Mouse (Mus musculus) CH12.LX (cell line): Measurements from ENCODE around the gene Cnn2. TPM values are rescaled to one million over a fixed set of nuclear protein-coding genes. Genes with fewer than 3 reads are reported as not detected.

Experiments used
- DNase-seq: peaks from one replicate; pipeline ENCODE4 v3.0.0-alpha.2; 2013; ENCODE audit errors: extremely low read depth
- H3K27ac ChIP-seq: 2 replicates; pipeline ENCODE4 v1.5.1; 2012; ENCODE audit warnings: low read depth, mild to moderate bottlenecking, control low read depth, moderate library complexity; ENCODE audit not compliant: insufficient read depth
- H3K27me3 ChIP-seq: replicated peaks from 2 replicates; pipeline ENCODE3; 2012; ENCODE audit warnings: inconsistent platforms
- H3K36me3 ChIP-seq, 2 experiments: replicated peaks in 1 of 2; 2 replicates each; pipeline versions ENCODE3 to v1.6.1; 2012; ENCODE audit warnings: inconsistent platforms in 1 of 2, low read length in 1 of 2, mild to moderate bottlenecking in 1 of 2, mixed read lengths in 1 of 2, moderate library complexity in 1 of 2; ENCODE audit not compliant: control insufficient read depth in 1 of 2, insufficient read depth in 1 of 2
- H3K4me1 ChIP-seq, 2 experiments: 2 replicates each; pipeline ENCODE4 v1.6.1; 2012; ENCODE audit warnings: inconsistent platforms in 1 of 2, moderate library complexity in 1 of 2; ENCODE audit not compliant: insufficient read depth in 2 of 2, control insufficient read depth in 1 of 2
- H3K4me2 ChIP-seq: 2 replicates; pipeline ENCODE4 v1.6.1; 2012; ENCODE audit warnings: low read depth, mild to moderate bottlenecking, control low read depth; ENCODE audit not compliant: poor library complexity, insufficient read depth, severe bottlenecking
- H3K4me3 ChIP-seq, 3 experiments: fragments of 150-350 bp in 1 of 3; sonication (generic) in 1 of 3; replicated peaks in 1 of 3; 2 replicates each; pipeline versions ENCODE3 to v1.5.1; 2011 to 2012; ENCODE audit warnings: low read depth in 2 of 3, low read length in 2 of 3, mild to moderate bottlenecking in 2 of 3, moderate library complexity in 2 of 3, control low read depth in 1 of 3, improper control_type of control experiment in 1 of 3, inconsistent platforms in 1 of 3, mixed read lengths in 1 of 3; ENCODE audit not compliant: poor library complexity in 1 of 3
- H3K79me2 ChIP-seq: replicated peaks from 2 replicates; pipeline ENCODE4 v1.6.1; 2012; ENCODE audit warnings: mild to moderate bottlenecking, moderate library complexity; ENCODE audit not compliant: control insufficient read depth, poor library complexity, insufficient read depth, severe bottlenecking; ENCODE audit errors: extremely low read depth
- H3K9ac ChIP-seq: 2 replicates; pipeline ENCODE4 v1.6.1; 2012; ENCODE audit warnings: low read depth, mild to moderate bottlenecking, control low read depth, moderate library complexity; ENCODE audit not compliant: insufficient read depth
- H3K9me3 ChIP-seq: replicated peaks from 2 replicates; pipeline ENCODE3; 2012; ENCODE audit warnings: low read length, inconsistent platforms, mixed read lengths
- CHD1 ChIP-seq: IDR thresholded peaks from 2 replicates; pipeline ENCODE4 v1.6.1; 2012; ENCODE audit warnings: low read depth, low read length, improper control_type of control experiment, inconsistent platforms
- E2F4 ChIP-seq: IDR thresholded peaks from 2 replicates; pipeline ENCODE4 v1.6.1; 2011; ENCODE audit warnings: low read depth, low read length, improper control_type of control experiment; ENCODE audit not compliant: insufficient replicate concordance
- HCFC1 ChIP-seq: IDR thresholded peaks from 2 replicates; pipeline ENCODE4 v1.6.1; 2012; ENCODE audit warnings: low read depth, mild to moderate bottlenecking, inconsistent platforms, low read length, improper control_type of control experiment
- IRF4 ChIP-seq: IDR thresholded peaks from 2 replicates; pipeline ENCODE4 v1.6.1; 2014; ENCODE audit warnings: low read depth, mild to moderate bottlenecking, inconsistent platforms, low read length, improper control_type of control experiment
- JUND ChIP-seq: conservative IDR thresholded peaks from 2 replicates; pipeline ENCODE4 v1.6.1; 2011; ENCODE audit warnings: low read depth, low read length, improper control_type of control experiment
- MAX ChIP-seq: IDR thresholded peaks from 2 replicates; pipeline ENCODE4 v1.6.1; 2011; ENCODE audit warnings: low read length, improper control_type of control experiment
- MAZ ChIP-seq: IDR thresholded peaks from 2 replicates; pipeline ENCODE4 v1.6.1; 2012; ENCODE audit warnings: low read depth, mild to moderate bottlenecking, inconsistent platforms, low read length, improper control_type of control experiment, moderate library complexity
- MEF2A ChIP-seq: IDR thresholded peaks from 2 replicates; pipeline ENCODE4 v1.6.1; 2014; ENCODE audit warnings: low read depth, mild to moderate bottlenecking, inconsistent platforms, low read length, improper control_type of control experiment, borderline replicate concordance
- MXI1 ChIP-seq: IDR thresholded peaks from 2 replicates; pipeline ENCODE4 v1.6.1; 2011; ENCODE audit warnings: mild to moderate bottlenecking, low read depth, low read length, improper control_type of control experiment
- MYC ChIP-seq: IDR thresholded peaks from 2 replicates; pipeline ENCODE4 v1.6.1; 2011; ENCODE audit warnings: low read depth, mild to moderate bottlenecking, improper control_type of control experiment, low read length
- NELFE ChIP-seq: IDR thresholded peaks from 2 replicates; pipeline ENCODE4 v1.6.1; 2011; ENCODE audit warnings: low read depth, low read length, improper control_type of control experiment
- POLR2A ChIP-seq: IDR thresholded peaks from 2 replicates; pipeline ENCODE4 v1.6.1; 2011; ENCODE audit warnings: low read depth, mild to moderate bottlenecking, improper control_type of control experiment, low read length
- SIN3A ChIP-seq: IDR thresholded peaks from 2 replicates; pipeline ENCODE4 v1.6.1; 2012; ENCODE audit warnings: low read length, improper control_type of control experiment, inconsistent platforms
- SMC3 ChIP-seq: IDR thresholded peaks from 2 replicates; pipeline ENCODE4 v1.6.1; 2011; ENCODE audit warnings: low read depth, low read length, improper control_type of control experiment
- TCF12 ChIP-seq: IDR thresholded peaks from 2 replicates; pipeline ENCODE4 v1.6.1; 2014; ENCODE audit warnings: low read depth, mild to moderate bottlenecking, inconsistent platforms, low read length, improper control_type of control experiment
- UBTF ChIP-seq: IDR thresholded peaks from 2 replicates; pipeline ENCODE4 v1.6.1; 2012; ENCODE audit warnings: low read depth, mild to moderate bottlenecking, inconsistent platforms, low read length, improper control_type of control experiment, moderate library complexity
- ZC3H11A ChIP-seq: IDR thresholded peaks from 2 replicates; pipeline ENCODE4 v1.6.1; 2012; ENCODE audit warnings: low read depth, mild to moderate bottlenecking, inconsistent platforms, low read length, improper control_type of control experiment
- ZKSCAN1 ChIP-seq: IDR thresholded peaks from 2 replicates; pipeline ENCODE4 v1.6.1; 2012; ENCODE audit warnings: low read depth, inconsistent platforms, low read length, improper control_type of control experiment, borderline replicate concordance
- ZNF384 ChIP-seq: IDR thresholded peaks from 2 replicates; pipeline ENCODE4 v1.6.1; 2012; ENCODE audit warnings: low read depth, low read length, improper control_type of control experiment, inconsistent platforms
- dilution Hi-C: fragments of 300-500 bp; cut with MboI; formaldehyde crosslinking; loops from 2 replicates; pipeline ENCODE4 v1.14.3; 2020; ENCODE audit warnings: low sequenced_read_pairs; ENCODE audit not compliant: extremely low pct_unique_long_range_greater_than_20kb, extremely low pct_ligation_motif_present
- in situ Hi-C: fragments of 300-500 bp; cut with MboI; formaldehyde crosslinking; loops from 3 replicates; pipeline ENCODE4 v1.14.3; 2019; ENCODE audit warnings: low sequenced_read_pairs, low pct_ligation_motif_present, low pct_unique_long_range_greater_than_20kb, mixed read lengths
- polyA plus RNA-seq: library from polyadenylated mRNA; unstranded; fragments of >175 nt; gene quantifications from 2 replicates; pipeline ENCODE4 v1.2.1, GENCODE M21; 2012; ENCODE audit warnings: low read depth; ENCODE audit not compliant: insufficient read length
- total RNA-seq, 2 experiments: library from RNA; depleted of rRNA; stranded (reverse); fragments of 300-350 nt in 1 of 2; fragments of >200 nt in 1 of 2; gene quantifications; 2 replicates each; pipeline ENCODE4 v1.2.3; 2012 to 2014

Cnn2 gene
- total and polyA plus RNA-seq, 3 experiments, result 26.9 to 62.7 (median 49.0) TPM

- TF ChIP-seq E2F4 (no peak), ZKSCAN1 (no peak), HCFC1 (no peak), CHD1 (no peak), JUND (no peak), SMC3 (no peak), MEF2A (no peak), NELFE (no peak), MXI1 (no peak), TCF12 (no peak), MYC (no peak), MAX (no peak), SIN3A (no peak), ZC3H11A (no peak), ZNF384 (no peak), UBTF (no peak), MAZ (no peak), POLR2A (no peak; the same call in 1 of the 2 replicates)
- TF ChIP-seq, all 38 proteins: peak for 0
- no peak overlapping the region for H3K9ac ChIP-seq
- no peak overlapping the region for H3K4me2 ChIP-seq
- H3K4me3 ChIP-seq, result no peak overlapping the region
- peaks cover 44 to 82% of the 10 kb centered on the region in 2 experiments for H3K4me1 ChIP-seq
- H3K9me3 ChIP-seq, result no peaks in the 10 kb centered on the region
- DNase-seq, result no peak
- H3K27me3 ChIP-seq, result no peaks in the 10 kb centered on the region
- peaks cover 61 to 87% of the 10 kb centered on the region in 2 experiments for H3K36me3 ChIP-seq
- peaks cover 58% of the 10 kb centered on the region for H3K79me2 ChIP-seq
- in situ Hi-C loops, result no loop called here
- dilution Hi-C loops, result no loop called here
- peak overlapping the region; percentile 89 for H3K27ac ChIP-seq
These were observed 42.7 kb upstream of the Cnn2 start for GRCm38 (mm10) chr10:79945507-79946234.

GRCm38 (mm10) chr10:79946752-79947322, 41.5 kb upstream of the Cnn2 start:
- DNase-seq, result no peak
- no peak for TF ChIP-seq IRF4
- TF ChIP-seq POLR2A, result 0 out of 2 replicates have a peak, but pooled peaks have one; percentile 24
- Histone ChIP-seq H3K4me1 (peaks cover 34 to 71% of the 10 kb centered on the region in 2 experiments), H3K79me2 (peaks cover 49% of the 10 kb centered on the region), H3K4me3 (no peak overlapping the region), H3K27ac (0 out of 2 replicates have a peak overlapping the region, but pooled peaks have one; percentile 8), H3K9me3 (no peaks in the 10 kb centered on the region), H3K9ac (no peak overlapping the region), H3K36me3 (peaks cover 66 to 92% of the 10 kb centered on the region in 2 experiments), H3K27me3 (no peaks in the 10 kb centered on the region), H3K4me2 (no peak overlapping the region)
- in situ Hi-C loops (no loop called here), dilution Hi-C loops (no loop called here)
